Mouse (Mus musculus): ENCODE data around the gene Minar1. TPM values are rescaled to one million over a fixed set of nuclear protein-coding genes. Genes with fewer than 3 reads are reported as not detected.

The Minar1 gene
- 3.7 and 4.1 TPM in 2 replicates for polyA plus RNA-seq (2014; fragmentation: Nextera tagmentation; extraction: Ambion mirVana)

- Histone ChIP-seq H3K36me3 (replicated peaks; ENCODE audit: control insufficient read depth, insufficient read depth) (no peaks in the 10 kb centered on the region), H3K4me3 (replicated peaks; ENCODE audit: low read length) (peak within 1 kb of the TSS; percentile 61), H3K4me1 (replicated peaks; ENCODE audit: control insufficient read depth, insufficient read depth, low read length) (peaks cover 13% of the 10 kb centered on the region; the same call in 1 of the 2 replicates), H3K9ac (peak within 1 kb of the TSS; percentile 76), H3K4me2 (replicated peaks) (peak within 1 kb of the TSS; percentile 99), H3K9me3 (ENCODE audit: control insufficient read depth, low read length) (no peaks in the 10 kb centered on the region), H3K27ac (peak within 1 kb of the TSS; percentile 51), H3K27me3 (ENCODE audit: control insufficient read depth, insufficient read depth, low read length) (peaks cover 19% of the 10 kb centered on the region)
- peak; percentile 75 for ATAC-seq (ENCODE audit: low FRiP score)
- WGBS: under 1% methylated on average over 27 of the region's 27 CpGs
- peak; percentile 40 for DNase-seq (ENCODE audit: low spot score)
Measured at GRCm38 (mm10) chr9:89623006-89623760, at the start of gene Minar1. TSS of gene Minar1 (minus strand) at chr9:89623125.

GRCm38 (mm10) chr9:89669878-89670277, 47.0 kb upstream of the Minar1 start:
- H3K4me3 ChIP-seq (replicated peaks; ENCODE audit: low read length): no peak overlapping the region
- DNase-seq (ENCODE audit: low spot score) (no peak), ATAC-seq (ENCODE audit: low FRiP score) (no peak)
- H3K9me3 ChIP-seq (ENCODE audit: control insufficient read depth, low read length): no peaks in the 10 kb centered on the region
- H3K27me3 ChIP-seq (ENCODE audit: control insufficient read depth, insufficient read depth, low read length): no peaks in the 10 kb centered on the region
- no peaks in the 10 kb centered on the region for H3K4me1 ChIP-seq (replicated peaks; ENCODE audit: control insufficient read depth, insufficient read depth, low read length)
- H3K4me2 ChIP-seq (replicated peaks): no peak overlapping the region
- H3K27ac ChIP-seq: no peak overlapping the region
- WGBS: 87% methylated on average over 4 of the region's 4 CpGs
- H3K36me3 ChIP-seq (replicated peaks; ENCODE audit: control insufficient read depth, insufficient read depth): no peaks in the 10 kb centered on the region
- H3K9ac ChIP-seq: no peak overlapping the region

GRCm38 (mm10) chr9:89667306-89667942, 44.5 kb upstream of the Minar1 start:
- Histone ChIP-seq H3K9me3 (ENCODE audit: control insufficient read depth, low read length) (no peaks in the 10 kb centered on the region), H3K27ac (no peak overlapping the region), H3K9ac (no peak overlapping the region), H3K4me3 (replicated peaks; ENCODE audit: low read length) (no peak overlapping the region), H3K4me1 (replicated peaks; ENCODE audit: control insufficient read depth, insufficient read depth, low read length) (no peaks in the 10 kb centered on the region), H3K27me3 (ENCODE audit: control insufficient read depth, insufficient read depth, low read length) (no peaks in the 10 kb centered on the region), H3K36me3 (replicated peaks; ENCODE audit: control insufficient read depth, insufficient read depth) (no peaks in the 10 kb centered on the region), H3K4me2 (replicated peaks) (no peak overlapping the region)
- no peak for ATAC-seq (ENCODE audit: low FRiP score)
- no peak for DNase-seq (ENCODE audit: low spot score)
- 82% methylated on average over 4 of the region's 4 CpGs for WGBS

- Histone ChIP-seq H3K36me3 (replicated peaks; ENCODE audit: control insufficient read depth, insufficient read depth) (no peaks in the 10 kb centered on the region), H3K27me3 (ENCODE audit: control insufficient read depth, insufficient read depth, low read length) (no peaks in the 10 kb centered on the region), H3K4me2 (replicated peaks) (no peak overlapping the region), H3K27ac (no peak overlapping the region), H3K9me3 (ENCODE audit: control insufficient read depth, low read length) (no peaks in the 10 kb centered on the region), H3K9ac (no peak overlapping the region), H3K4me1 (replicated peaks; ENCODE audit: control insufficient read depth, insufficient read depth, low read length) (no peaks in the 10 kb centered on the region), H3K4me3 (replicated peaks; ENCODE audit: low read length) (no peak overlapping the region)
- WGBS: 86% methylated on average over 6 of the region's 6 CpGs
- DNase-seq (ENCODE audit: low spot score): no peak
- ATAC-seq (ENCODE audit: low FRiP score): no peak
Measured at GRCm38 (mm10) chr9:89650913-89651312, 28.0 kb upstream of the Minar1 start.

GRCm38 (mm10) chr9:89637453-89637852, 14.5 kb upstream of the Minar1 start:
- H3K27me3 ChIP-seq (ENCODE audit: control insufficient read depth, insufficient read depth, low read length): no peaks in the 10 kb centered on the region
- no peaks in the 10 kb centered on the region for H3K4me1 ChIP-seq (replicated peaks; ENCODE audit: control insufficient read depth, insufficient read depth, low read length)
- no peak overlapping the region for H3K4me3 ChIP-seq (replicated peaks; ENCODE audit: low read length)
- H3K9me3 ChIP-seq (ENCODE audit: control insufficient read depth, low read length): no peaks in the 10 kb centered on the region
- no peak overlapping the region for H3K4me2 ChIP-seq (replicated peaks)
- ATAC-seq (ENCODE audit: low FRiP score) (no peak), DNase-seq (ENCODE audit: low spot score) (no peak)
- no peak overlapping the region for H3K27ac ChIP-seq
- no peaks in the 10 kb centered on the region for H3K36me3 ChIP-seq (replicated peaks; ENCODE audit: control insufficient read depth, insufficient read depth)
- H3K9ac ChIP-seq: no peak overlapping the region
- WGBS: 90% methylated on average over 3 of the region's 3 CpGs

- Histone ChIP-seq H3K36me3 (replicated peaks; ENCODE audit: control insufficient read depth, insufficient read depth) (no peaks in the 10 kb centered on the region), H3K4me3 (replicated peaks; ENCODE audit: low read length) (peak overlapping the region; percentile 61), H3K27ac (peak overlapping the region; percentile 51), H3K9me3 (ENCODE audit: control insufficient read depth, low read length) (no peaks in the 10 kb centered on the region), H3K9ac (peak overlapping the region; percentile 76), H3K27me3 (ENCODE audit: control insufficient read depth, insufficient read depth, low read length) (peaks cover 19% of the 10 kb centered on the region), H3K4me1 (replicated peaks; ENCODE audit: control insufficient read depth, insufficient read depth, low read length) (peaks cover 13% of the 10 kb centered on the region; the same call in 1 of the 2 replicates), H3K4me2 (replicated peaks) (peak overlapping the region; percentile 99)
- WGBS: 1% methylated on average over 42 of the region's 42 CpGs
- ATAC-seq (ENCODE audit: low FRiP score) (peak; percentile 72), DNase-seq (ENCODE audit: low spot score) (peak; percentile 29)
Measured at GRCm38 (mm10) chr9:89622296-89623005, 474 bp downstream of the Minar1 start.

- 5% methylated on average over 11 of the region's 11 CpGs for WGBS
- Histone ChIP-seq H3K4me1 (replicated peaks; ENCODE audit: control insufficient read depth, insufficient read depth, low read length) (peaks cover 13% of the 10 kb centered on the region; the same call in 1 of the 2 replicates), H3K4me3 (replicated peaks; ENCODE audit: low read length) (peak overlapping the region; percentile 61), H3K27me3 (ENCODE audit: control insufficient read depth, insufficient read depth, low read length) (peaks cover 19% of the 10 kb centered on the region), H3K36me3 (replicated peaks; ENCODE audit: control insufficient read depth, insufficient read depth) (no peaks in the 10 kb centered on the region), H3K4me2 (replicated peaks) (peak overlapping the region; percentile 99), H3K27ac (peak overlapping the region; percentile 41; the same call in 1 of the 2 replicates), H3K9ac (peak overlapping the region; percentile 76), H3K9me3 (ENCODE audit: control insufficient read depth, low read length) (no peaks in the 10 kb centered on the region)
- DNase-seq (ENCODE audit: low spot score): no peak
- no peak for ATAC-seq (ENCODE audit: low FRiP score)
Measured at GRCm38 (mm10) chr9:89621750-89622149, 1.2 kb downstream of the Minar1 start.

- Histone ChIP-seq H3K27me3 (ENCODE audit: control insufficient read depth, insufficient read depth, low read length) (peaks cover 19% of the 10 kb centered on the region), H3K9me3 (ENCODE audit: control insufficient read depth, low read length) (no peaks in the 10 kb centered on the region), H3K27ac (no peak overlapping the region), H3K36me3 (replicated peaks; ENCODE audit: control insufficient read depth, insufficient read depth) (no peaks in the 10 kb centered on the region), H3K4me1 (replicated peaks; ENCODE audit: control insufficient read depth, insufficient read depth, low read length) (peaks cover 13% of the 10 kb centered on the region; the same call in 1 of the 2 replicates), H3K4me2 (replicated peaks) (peak overlapping the region; percentile 99), H3K9ac (no peak overlapping the region; the same call in 1 of the 2 replicates), H3K4me3 (replicated peaks; ENCODE audit: low read length) (peak overlapping the region; percentile 61)
- DNase-seq (ENCODE audit: low spot score) (peak; percentile 34), ATAC-seq (ENCODE audit: low FRiP score) (no peak)
- WGBS: 24% methylated on average over 6 of the region's 6 CpGs
Measured at GRCm38 (mm10) chr9:89620347-89620746, 2.6 kb downstream of the Minar1 start.

GRCm38 (mm10) chr9:89616946-89617345, 6.0 kb downstream of the Minar1 start:
- H3K27me3 ChIP-seq (ENCODE audit: control insufficient read depth, insufficient read depth, low read length): peaks cover 10% of the 10 kb centered on the region
- no peak overlapping the region for H3K4me3 ChIP-seq (replicated peaks; ENCODE audit: low read length)
- no peaks in the 10 kb centered on the region for H3K9me3 ChIP-seq (ENCODE audit: control insufficient read depth, low read length)
- H3K36me3 ChIP-seq (replicated peaks; ENCODE audit: control insufficient read depth, insufficient read depth): no peaks in the 10 kb centered on the region
- no peak overlapping the region for H3K9ac ChIP-seq
- 97% methylated on average over 2 of the region's 2 CpGs for WGBS
- no peak overlapping the region for H3K4me2 ChIP-seq (replicated peaks)
- no peak for ATAC-seq (ENCODE audit: low FRiP score)
- H3K27ac ChIP-seq: no peak overlapping the region
- no peak for DNase-seq (ENCODE audit: low spot score)
- 0 out of 2 replicates have a peak, but pooled peaks cover 5% of the 10 kb centered on the region for H3K4me1 ChIP-seq (replicated peaks; ENCODE audit: control insufficient read depth, insufficient read depth, low read length)

Measured in hindbrain, embryonic 14.5 days (tissue).